Mouse (Mus musculus) pancreas, adult 10 weeks (tissue): ENCODE data around the gene Prr27. TPM values are rescaled to one million over a fixed set of nuclear protein-coding genes. Genes with fewer than 3 reads are reported as not detected.

ENCODE experiments used
- polyA plus RNA-seq: library from polyadenylated mRNA; stranded (reverse); fragments of 350-450 nt; fragmentation: Illumina TruSeq; extraction: RNeasy Lipid Tissue Mini Kit (QIAGEN cat#74804); gene quantifications from one replicate; pipeline ENCODE4 v1.2.3, GENCODE M21; 2015; ENCODE audit warnings: low read depth, low replicate concordance; ENCODE audit not compliant: insufficient read depth

The Prr27 gene
- polyA plus RNA-seq: not detected

GRCm38 (mm10) chr5:87825386-87825785, at the start of gene Prr27:
Gene Prr27 (plus strand): TSS chr5:87825686.

GRCm38 (mm10) chr5:87807782-87808181, 17.7 kb upstream of the Prr27 start, which contains the start of gene Csn1s2b:
Gene Csn1s2b (plus strand): TSS chr5:87808082.

GRCm38 (mm10) chr5:87884729-87885128, 59.2 kb downstream of the Prr27 start, which contains the start of gene Odam:
Gene Odam (plus strand): TSS chr5:87885029.

Other genes starting within 250 kb of the Prr27 start
- gene Sult1e1, start 234.1 kb upstream of the Prr27 start, polyA plus RNA-seq: not detected
- not detected for gene Csn1s1, start 159.5 kb upstream of the Prr27 start, polyA plus RNA-seq
- not detected for gene Csn2, start 126.1 kb upstream of the Prr27 start, polyA plus RNA-seq
- not detected for gene Csn1s2a, start 51.1 kb upstream of the Prr27 start, polyA plus RNA-seq
- gene Csn1s2b, start 17.6 kb upstream of the Prr27 start, polyA plus RNA-seq: not detected
- not detected for gene Odam, start 59.3 kb downstream of the Prr27 start, polyA plus RNA-seq
- gene Csn3, start 99.9 kb downstream of the Prr27 start, polyA plus RNA-seq: not detected
- gene 2310003L06Rik, start 143.8 kb downstream of the Prr27 start, polyA plus RNA-seq: not detected
- gene Gm28434, start 143.8 kb downstream of the Prr27 start, polyA plus RNA-seq: not detected
- gene Cabs1, start 153.8 kb downstream of the Prr27 start, polyA plus RNA-seq: not detected
- gene Smr3a, start 176.9 kb downstream of the Prr27 start, polyA plus RNA-seq: not detected